In the genomic region with DNA sequence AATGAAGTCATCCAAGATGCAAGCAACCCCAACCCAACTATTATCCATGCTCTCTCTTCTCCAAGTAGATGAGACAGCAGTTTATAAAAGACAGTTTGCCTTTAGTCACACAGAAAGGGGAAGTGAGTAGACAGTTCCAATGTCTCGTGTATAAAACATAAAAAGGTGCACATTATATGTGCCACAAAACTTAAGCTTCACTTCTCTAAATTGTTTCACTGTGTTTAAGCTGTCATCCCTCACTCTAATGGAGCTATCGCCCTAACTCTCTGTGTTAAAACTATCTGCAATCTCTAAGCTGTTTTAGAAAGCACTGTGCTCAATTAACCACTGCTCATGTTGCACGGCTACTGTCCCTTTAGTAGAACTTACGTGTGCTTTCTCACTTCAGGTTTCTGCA, we compare ENCODE assay signal across 18 mouse cellular contexts.
A peak's percentile ranks its signal among the peaks of the same experiment; 100 is the strongest.
DNase-seq lines count a peak whose midpoint lies in the region; TF ChIP-seq lines count a peak whose summit lies in the region.
"Had no signal": no experiment of that assay in that cellular context is flagged by ENCODE, and none has a peak within 500 bp of the region (broad histone marks: within the 10 kb centered on the region; RNA-seq: fewer than 3 reads in every experiment).

No protein-coding gene starts in this region.

- H3K4me1 ChIP-seq in MEL (ENCODE audit: control insufficient read depth in 1 of 2, insufficient read depth in 2 of 2, low read length in 2 of 2): peaks cover 13 to 15% of the 10 kb centered on the region in 2 experiments

- H3K27me3 ChIP-seq in MEL (ENCODE audit: control insufficient read depth in 1 of 2, insufficient read depth in 2 of 2, low read length in 2 of 2): no peaks in the 10 kb centered on the region
- H3K27me3 ChIP-seq in splenic B cell, adult 2 months (ENCODE audit: control insufficient read depth, insufficient read depth, low read length, poor library complexity, severe bottlenecking): no peaks in the 10 kb centered on the region
- H3K27me3 ChIP-seq: embryonic facial prominence, embryonic 13.5 days; hindbrain, embryonic 12.5 days; lung, embryonic 15.5 days had no signal

- H3K9ac ChIP-seq in MEL (ENCODE audit: control insufficient read depth, low read depth, low read length, poor library complexity, severe bottlenecking): peak overlapping the region; percentile 55
- H3K9ac ChIP-seq: embryonic facial prominence, embryonic 13.5 days; hindbrain, embryonic 12.5 days; lung, embryonic 15.5 days had no signal

- no peak for DNase-seq in layer of hippocampus, adult 2 months (ENCODE audit: low spot score in 2 of 2)
- no peak for DNase-seq in layer of hippocampus, postnatal 14 days (ENCODE audit: low spot score in 2 of 2)
- DNase-seq in MEL (ENCODE audit: low read depth, low spot score): peak; percentile 91
- peak; percentile 68 for DNase-seq in splenic B cell, adult 2 months (ENCODE audit: low read depth, low spot score)
- no peak for DNase-seq in kidney, postnatal 14 days
- DNase-seq in thymus, postnatal 4 days: no peak
- DNase-seq: adrenal gland, postnatal 36 days; cerebellum, adult 9-10 months; kidney, adult 18-20 months; kidney, postnatal 10 days; left cerebral cortex, postnatal 4 days; right cerebral cortex, postnatal 4 days had no signal

- TF ChIP-seq RAD21 in MEL (IDR thresholded peaks at IDR 0.05; ENCODE audit: low read depth, low read length): no peak; the same call in 1 of the 2 replicates

- peak in 1 of 2 experiments; percentile 43; a peak in 1 of 4 replicates for TF ChIP-seq POLR2A in MEL (IDR thresholded peaks at IDR 0.05; ENCODE audit: control insufficient read depth in 1 of 2, insufficient read depth in 1 of 2, low read depth in 1 of 2, low read length in 2 of 2, poor library complexity in 1 of 2)

- peak overlapping the region; percentile 58 for H3K27ac ChIP-seq in layer of hippocampus, adult 2 months
- H3K27ac ChIP-seq in MEL (ENCODE audit: control insufficient read depth, low read depth, low read length) (peak overlapping the region; percentile 90), macrophage (peak overlapping the region; percentile 86)
- H3K27ac ChIP-seq: embryonic facial prominence, embryonic 13.5 days; heart, embryonic 10.5 days; hindbrain, embryonic 12.5 days; lung, embryonic 15.5 days; stomach, postnatal 0 days had no signal

- TF ChIP-seq EP300 in MEL (IDR thresholded peaks at IDR 0.05; ENCODE audit: low read depth in 1 of 2, low read length in 2 of 2): peak; percentile 79 to 86

- H3K9me3 ChIP-seq in MEL (replicated peaks; ENCODE audit: insufficient read depth, low read length): no peaks in the 10 kb centered on the region
- H3K9me3 ChIP-seq: embryonic facial prominence, embryonic 13.5 days; heart, embryonic 10.5 days; hindbrain, embryonic 12.5 days; lung, embryonic 15.5 days had no signal

- WGBS in macrophage (ENCODE audit: missing documents): 3% methylated on average over 4 of the region's 4 CpGs

- no peak for TF ChIP-seq CTCF in layer of hippocampus, adult 2 months (conservative IDR thresholded peaks at IDR 0.05)
- TF ChIP-seq CTCF in MEL (IDR thresholded peaks at IDR 0.05 in 2 of 3, conservative IDR thresholded peaks at IDR 0.05 in 1 of 3; ENCODE audit: control insufficient read depth in 1 of 3, insufficient read depth in 1 of 3, low read depth in 2 of 3, low read length in 3 of 3, poor library complexity in 1 of 3, severe bottlenecking in 1 of 3): no peak

- peaks cover 0 to 35% of the 10 kb centered on the region in 2 experiments; a peak in 2 of 4 replicates for H3K36me3 ChIP-seq in MEL (ENCODE audit: control insufficient read depth in 1 of 2, insufficient read depth in 2 of 2, low read length in 2 of 2)
- no peaks in the 10 kb centered on the region for H3K36me3 ChIP-seq in macrophage (ENCODE audit: inconsistent target)
- H3K36me3 ChIP-seq in splenic B cell, adult 2 months (ENCODE audit: control insufficient read depth, insufficient read depth, low read length, poor library complexity, severe bottlenecking): no peaks in the 10 kb centered on the region
- H3K36me3 ChIP-seq: embryonic facial prominence, embryonic 13.5 days; hindbrain, embryonic 12.5 days; lung, embryonic 15.5 days had no signal

- no peaks in the 10 kb centered on the region; the same call in 1 of the 2 replicates for H3K79me2 ChIP-seq in MEL (ENCODE audit: control insufficient read depth, insufficient read depth, low read length, poor library complexity)
- peaks cover 20% of the 10 kb centered on the region; the same call in 1 of the 2 replicates for H3K79me2 ChIP-seq in macrophage (ENCODE audit: inconsistent target)

- H3K4me3 ChIP-seq in layer of hippocampus, adult 2 months: no peak overlapping the region
- H3K4me3 ChIP-seq in MEL (ENCODE audit: control insufficient read depth in 1 of 2, insufficient read depth in 1 of 2, low read depth in 2 of 2, low read length in 2 of 2) (peak overlapping the region; percentile 17 to 50; a peak in 3 of 4 replicates), macrophage (ENCODE audit: inconsistent target) (no peak overlapping the region)
- H3K4me3 ChIP-seq: embryonic facial prominence, embryonic 13.5 days; heart, embryonic 10.5 days; hindbrain, embryonic 12.5 days; lung, embryonic 15.5 days had no signal

TF ChIP-seq in MEL, 35 proteins besides CTCF, POLR2A, EP300 and RAD21:
- TF ChIP-seq ZMIZ1 (IDR thresholded peaks at IDR 0.05; ENCODE audit: low read depth, low read length): no peak
- TF ChIP-seq POLR2AphosphoS2 (IDR thresholded peaks at IDR 0.05; ENCODE audit: low read length): no peak
- no peak for TF ChIP-seq USF2 (IDR thresholded peaks at IDR 0.05; ENCODE audit: borderline replicate concordance in 1 of 2, insufficient read depth in 1 of 2, low read depth in 1 of 2, low read length in 2 of 2)
- TF ChIP-seq MYB (IDR thresholded peaks at IDR 0.05; ENCODE audit: low read depth, low read length): no peak
- peak; percentile 68; the same call in 1 of the 2 replicates for TF ChIP-seq SIN3A (IDR thresholded peaks at IDR 0.05; ENCODE audit: low read length)
- TF ChIP-seq CHD2 (IDR thresholded peaks at IDR 0.05; ENCODE audit: low read length): no peak
- peak; percentile 78; the same call in 1 of the 2 replicates for TF ChIP-seq BHLHE40 (IDR thresholded peaks at IDR 0.05; ENCODE audit: borderline replicate concordance, low read depth, low read length)
- no peak for TF ChIP-seq UBTF (IDR thresholded peaks at IDR 0.05; ENCODE audit: borderline replicate concordance, insufficient read depth, low read depth, low read length)
- no peak for TF ChIP-seq SMC3 (IDR thresholded peaks at IDR 0.05; ENCODE audit: low read depth, low read length)
- TF ChIP-seq ZC3H11A (IDR thresholded peaks at IDR 0.05; ENCODE audit: low read depth, low read length): no peak
- peak; percentile 89 for TF ChIP-seq ETS1 (IDR thresholded peaks at IDR 0.05; ENCODE audit: low read depth, low read length)
- TF ChIP-seq ELF1 (IDR thresholded peaks at IDR 0.05; ENCODE audit: low read depth, low read length): no peak
- peak; percentile 39; the same call in 1 of the 2 replicates for TF ChIP-seq TCF12 (IDR thresholded peaks at IDR 0.05; ENCODE audit: low read depth, low read length)
- no peak for TF ChIP-seq ZKSCAN1 (IDR thresholded peaks at IDR 0.05; ENCODE audit: low read depth, low read length)
- 0 out of 2 replicates have a peak, but pooled peaks have one; percentile 2 for TF ChIP-seq RCOR1 (IDR thresholded peaks at IDR 0.05; ENCODE audit: low read depth, low read length)
- no peak for TF ChIP-seq E2F4 (IDR thresholded peaks at IDR 0.05; ENCODE audit: borderline replicate concordance, low read depth, low read length)
- peak; percentile 87 for TF ChIP-seq MXI1 (IDR thresholded peaks at IDR 0.05; ENCODE audit: low read depth, low read length)
- TF ChIP-seq ZNF384 (IDR thresholded peaks at IDR 0.05; ENCODE audit: low read depth, low read length): no peak
- TF ChIP-seq MEF2A (IDR thresholded peaks at IDR 0.05; ENCODE audit: extremely low read depth, insufficient replicate concordance, low read depth, low read length, poor library complexity, severe bottlenecking): no peak
- peak; percentile 61; the same call in 1 of the 2 replicates for TF ChIP-seq TBP (IDR thresholded peaks at IDR 0.05; ENCODE audit: low read depth, low read length)
- no peak for TF ChIP-seq NELFE (IDR thresholded peaks at IDR 0.05; ENCODE audit: low read depth, low read length)
- TF ChIP-seq GABPA (IDR thresholded peaks at IDR 0.05; ENCODE audit: low read depth, low read length): no peak; the same call in 1 of the 2 replicates
- TF ChIP-seq CHD1 (IDR thresholded peaks at IDR 0.05; ENCODE audit: low read depth, low read length): 0 out of 2 replicates have a peak, but pooled peaks have one; percentile 0
- TF ChIP-seq GATA1 (IDR thresholded peaks at IDR 0.05; ENCODE audit: low read depth, low read length): no peak
- TF ChIP-seq MAX (IDR thresholded peaks at IDR 0.05; ENCODE audit: low read length): peak; percentile 51
- no peak for TF ChIP-seq TAL1 (IDR thresholded peaks at IDR 0.05; ENCODE audit: low read length)
- TF ChIP-seq MAFK (IDR thresholded peaks at IDR 0.05; ENCODE audit: borderline replicate concordance, low read depth, low read length): peak; percentile 51; the same call in 1 of the 2 replicates
- no peak for TF ChIP-seq KAT2A (conservative IDR thresholded peaks at IDR 0.05; ENCODE audit: low read depth, low read length)
- no peak for TF ChIP-seq NRF1 (IDR thresholded peaks at IDR 0.05; ENCODE audit: insufficient read depth, low read depth, low read length, poor library complexity, severe bottlenecking)
- TF ChIP-seq MAZ (IDR thresholded peaks at IDR 0.05; ENCODE audit: low read depth, low read length): no peak
- TF ChIP-seq MYC (IDR thresholded peaks at IDR 0.05; ENCODE audit: low read depth, low read length): peak; percentile 93
- no peak for TF ChIP-seq USF1 (IDR thresholded peaks at IDR 0.05; ENCODE audit: low read depth, low read length)
- TF ChIP-seq HCFC1 (IDR thresholded peaks at IDR 0.05; ENCODE audit: low read depth, low read length): no peak
- TF ChIP-seq JUND (IDR thresholded peaks at IDR 0.05; ENCODE audit: low read depth, low read length): no peak
- 0 out of 2 replicates have a peak, but pooled peaks have one; percentile 50 for TF ChIP-seq POLR2AphosphoS5 (IDR thresholded peaks at IDR 0.05; ENCODE audit: borderline replicate concordance, low read depth, low read length)

Comparison
In these comparisons a context has a peak if more than half of its experiments do, and no peak if none do; other contexts are left out.
1. DNase-seq: peak in MEL (single experiment) and splenic B cell, adult 2 months (single experiment); none in layer of hippocampus, adult 2 months (0 of 2), layer of hippocampus, postnatal 14 days (0 of 2), kidney, postnatal 14 days (single experiment) and thymus, postnatal 4 days (single experiment).
2. H3K4me3 ChIP-seq: peak in MEL (2 of 2); none in layer of hippocampus, adult 2 months (single experiment) and macrophage (single experiment).
3. Peak in every context shown above with its lines, with median percentiles within 50 percentile points of each other: H3K27ac ChIP-seq.